Mouse (Mus musculus): ENCODE data around the gene Tef.

The Tef gene

DNA sequence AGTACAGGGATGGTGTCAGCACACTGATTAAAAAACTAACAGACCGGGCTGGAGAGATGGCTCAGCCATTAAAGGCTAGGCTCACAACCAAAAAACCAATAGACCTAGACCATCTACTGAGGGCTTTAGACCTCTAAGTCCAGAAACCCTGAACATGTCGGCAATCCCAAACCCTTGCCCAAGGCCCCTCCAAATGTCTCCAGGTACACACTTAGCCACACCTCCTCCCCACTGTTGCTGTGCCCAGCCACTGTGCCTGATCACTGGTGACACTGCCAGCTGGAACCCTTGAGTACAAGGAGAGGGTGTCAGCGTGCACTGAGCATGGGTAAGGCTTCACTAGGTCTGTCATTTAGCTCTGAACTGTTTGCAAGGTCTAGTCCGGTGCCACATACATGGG is 3.8 kb upstream of the Tef start:
- DNase-seq (ENCODE audit: low spot score in 2 of 2): no peak

DNA sequence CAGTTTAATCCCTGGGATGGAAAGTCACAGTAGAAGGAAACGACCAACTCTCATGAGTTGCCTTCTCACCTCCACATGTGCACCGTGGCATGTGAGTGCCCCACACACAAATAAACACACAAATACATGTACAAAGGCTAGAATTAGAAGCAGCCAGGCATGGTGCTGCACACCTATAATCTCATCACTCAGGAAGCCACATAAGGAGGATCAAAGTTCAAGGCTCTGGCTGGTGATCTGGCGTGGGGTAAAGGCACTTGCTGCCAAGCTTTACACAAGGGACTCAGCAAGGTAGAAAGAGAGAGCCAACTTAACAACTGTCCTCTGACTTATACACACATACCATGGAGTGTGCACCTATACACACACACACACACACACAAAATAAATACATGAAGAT is 1.8 kb upstream of the Tef start:
- no peak for DNase-seq (ENCODE audit: low spot score in 2 of 2)

DNA sequence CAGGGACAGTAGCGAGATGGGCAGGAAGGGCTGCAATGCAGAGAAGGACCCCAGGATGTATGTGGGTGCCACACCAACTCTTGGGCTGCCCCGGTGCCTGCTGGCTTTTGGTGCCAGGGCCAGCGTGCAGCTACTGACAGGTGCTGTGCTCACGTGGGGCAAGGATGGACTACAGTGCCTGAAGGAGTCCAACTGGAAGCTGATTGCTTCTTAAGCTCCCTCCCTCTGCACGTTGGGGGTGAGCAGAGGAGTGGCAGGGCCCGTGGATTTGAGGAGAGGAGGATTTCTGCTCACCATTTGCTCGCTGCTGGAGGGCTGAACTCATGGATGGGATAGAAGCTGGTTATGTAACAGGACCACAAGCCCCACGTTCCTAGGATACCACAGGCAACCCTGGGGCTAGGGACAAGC is 725 bp downstream of the Tef start:
- no peak for DNase-seq (ENCODE audit: low spot score in 2 of 2)

DNA sequence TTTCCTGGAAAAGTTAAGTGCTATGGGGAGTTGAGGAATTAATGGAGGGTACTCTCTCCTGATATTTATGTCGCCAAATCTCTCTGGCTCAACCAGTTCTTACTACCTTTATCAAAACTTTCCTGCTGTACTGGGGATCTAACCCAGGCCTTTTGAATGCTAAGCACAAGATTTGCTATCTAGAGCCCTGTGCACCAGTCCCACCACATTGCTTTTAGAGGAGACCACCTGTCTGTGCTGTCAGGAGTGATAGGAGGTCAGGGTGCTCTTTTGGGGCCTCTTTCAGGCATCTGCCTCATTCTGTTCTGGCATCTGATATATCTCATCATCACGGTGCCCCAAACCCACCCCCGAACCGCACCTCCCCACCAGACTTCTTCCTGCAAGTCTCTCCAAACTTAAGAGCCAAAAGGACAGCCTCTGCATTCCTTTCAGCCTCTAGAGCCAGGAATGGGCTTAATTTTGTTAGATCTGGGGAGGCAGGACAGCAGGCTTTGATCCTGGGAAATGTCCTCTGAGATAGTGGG is 1.3 kb downstream of the Tef start:
- DNase-seq (ENCODE audit: low spot score in 2 of 2): no peak

DNA sequence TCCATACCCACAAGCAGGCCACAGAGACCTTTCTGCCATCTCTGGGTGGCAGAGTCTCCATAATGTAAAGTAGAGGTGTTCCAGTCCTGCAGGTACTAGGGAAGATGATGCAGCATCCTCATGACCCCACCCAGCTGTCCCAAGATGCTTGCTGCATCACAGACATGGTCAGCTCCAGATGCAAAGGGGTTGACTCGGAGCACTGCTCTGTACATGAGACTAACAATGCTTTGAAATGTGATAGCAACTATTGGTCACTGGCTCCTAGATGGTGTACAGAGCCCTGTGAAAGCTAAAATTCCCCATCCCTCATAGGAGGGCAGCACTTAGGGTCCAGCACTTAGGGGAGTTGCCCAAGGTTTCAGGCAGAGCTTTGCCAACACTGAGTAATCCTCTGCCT is 2.0 kb downstream of the Tef start:
- DNase-seq (ENCODE audit: low spot score in 2 of 2): no peak

DNA sequence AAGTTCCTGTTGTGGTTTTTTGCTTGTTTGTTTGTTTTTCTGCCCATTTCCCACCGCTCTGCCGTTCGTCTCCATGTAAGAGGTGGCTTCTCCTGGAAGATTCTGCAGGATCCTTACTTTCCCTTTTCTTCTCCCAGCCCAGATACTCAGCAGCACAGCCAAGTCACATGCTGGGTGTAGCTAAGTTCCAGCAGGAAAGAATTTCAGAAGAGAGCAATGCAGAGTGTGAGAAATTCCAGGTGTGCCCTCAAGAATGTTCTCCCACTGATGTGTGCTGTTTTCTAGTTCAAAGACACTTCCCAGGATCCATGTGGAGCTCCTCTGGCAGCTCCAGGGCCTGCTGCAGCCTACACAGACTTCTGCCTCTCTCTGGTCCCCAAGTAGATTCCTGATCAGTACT is 2.7 kb downstream of the Tef start:
- DNase-seq (ENCODE audit: low spot score in 2 of 2): no peak

DNA sequence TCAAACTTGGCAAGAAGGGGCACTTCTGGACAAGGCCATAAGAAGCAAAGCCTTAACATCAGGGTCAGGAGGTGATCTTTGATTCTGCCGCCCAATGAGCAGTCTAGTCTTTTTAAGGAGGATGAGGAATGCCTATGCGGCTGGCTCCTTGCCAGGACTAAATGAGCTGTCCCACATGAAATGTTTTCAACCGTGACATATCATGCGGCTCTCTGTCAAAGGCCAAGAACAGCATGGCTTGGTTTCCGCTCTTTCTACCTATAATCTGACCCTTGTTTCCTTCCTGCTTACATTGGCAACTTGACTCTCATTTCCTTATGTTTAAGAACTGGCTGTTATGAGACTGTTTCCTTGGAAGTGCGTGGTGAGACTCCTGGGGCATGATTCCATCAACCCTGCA is 3.4 kb downstream of the Tef start:
- DNase-seq (ENCODE audit: low spot score in 2 of 2): no peak

DNA sequence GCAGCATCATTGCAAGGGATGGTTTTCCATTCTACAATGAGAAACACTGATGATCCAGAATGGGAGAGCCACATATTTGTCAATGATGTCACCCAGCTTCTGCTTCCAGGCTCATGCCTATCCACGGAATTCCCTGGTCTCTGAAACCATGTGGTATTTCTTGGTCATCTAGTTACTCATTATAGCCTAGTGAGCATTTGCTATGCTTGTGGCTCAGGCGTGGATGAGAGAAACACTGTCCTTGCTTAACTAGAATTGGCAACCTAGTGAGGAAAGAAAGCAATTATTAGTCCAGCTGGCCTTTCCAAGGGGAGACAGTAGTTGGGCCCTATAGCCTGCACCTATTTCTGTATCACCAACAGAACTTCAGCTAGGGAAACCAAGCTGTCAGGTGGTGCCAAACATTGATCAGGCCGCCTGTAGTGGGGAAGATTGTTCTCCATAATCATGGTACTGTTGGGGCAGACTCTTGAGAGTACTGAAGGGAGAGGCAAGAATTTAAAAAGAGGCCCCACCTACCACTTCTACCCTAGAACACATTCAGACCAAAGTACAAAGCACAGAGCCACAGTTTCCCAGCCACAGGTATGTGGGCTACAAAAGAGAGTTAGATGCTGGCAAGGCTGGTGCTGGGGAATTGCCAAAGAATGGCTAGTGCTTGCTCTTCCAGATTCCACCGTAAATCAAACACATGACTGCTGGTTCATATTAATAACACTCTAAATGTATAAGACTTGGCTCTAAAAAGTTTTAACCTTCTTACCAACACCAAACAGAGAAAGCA is 4.6 kb downstream of the Tef start:
- no peak for DNase-seq (ENCODE audit: low spot score in 2 of 2)

DNA sequence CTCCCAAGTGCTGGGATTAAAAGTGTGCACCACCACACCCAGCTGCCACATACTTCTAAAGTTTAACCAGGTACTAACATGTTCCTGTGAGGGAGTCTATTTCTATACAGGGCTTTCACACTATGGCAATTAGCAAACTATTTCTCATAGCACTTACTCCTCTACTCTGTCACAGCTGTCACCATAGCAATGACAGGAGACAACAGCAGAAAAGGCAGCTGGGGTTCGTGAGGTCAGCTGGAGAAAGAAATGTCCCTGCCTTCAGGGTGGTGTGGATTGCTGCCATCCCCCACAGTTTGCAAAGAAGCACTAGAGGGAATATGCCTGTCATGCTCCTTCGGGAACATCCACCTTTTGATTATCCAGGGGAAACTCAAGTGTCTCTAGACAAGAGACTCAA is 6.6 kb downstream of the Tef start:
- no peak for DNase-seq (ENCODE audit: low spot score in 2 of 2)

DNA sequence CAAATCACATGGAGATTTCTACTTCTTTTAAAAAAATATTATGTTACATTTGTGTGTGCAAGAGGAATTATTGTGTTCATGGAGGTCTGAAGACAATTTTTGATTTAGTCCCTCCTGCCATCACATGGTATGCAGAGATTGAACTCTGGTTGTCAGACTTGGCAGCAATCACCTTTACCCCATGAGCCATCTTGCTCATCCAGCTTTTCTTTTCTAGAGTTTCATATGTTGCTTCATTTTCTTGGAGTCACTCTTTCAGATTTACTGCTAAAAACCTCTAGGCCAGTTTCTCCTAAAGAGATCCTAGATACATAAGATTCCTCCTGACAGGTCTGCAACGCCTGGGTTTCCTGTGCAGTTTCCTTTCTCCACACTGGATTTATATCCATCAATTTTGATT is 7.3 kb downstream of the Tef start:
- DNase-seq (ENCODE audit: low spot score in 2 of 2): no peak

DNA sequence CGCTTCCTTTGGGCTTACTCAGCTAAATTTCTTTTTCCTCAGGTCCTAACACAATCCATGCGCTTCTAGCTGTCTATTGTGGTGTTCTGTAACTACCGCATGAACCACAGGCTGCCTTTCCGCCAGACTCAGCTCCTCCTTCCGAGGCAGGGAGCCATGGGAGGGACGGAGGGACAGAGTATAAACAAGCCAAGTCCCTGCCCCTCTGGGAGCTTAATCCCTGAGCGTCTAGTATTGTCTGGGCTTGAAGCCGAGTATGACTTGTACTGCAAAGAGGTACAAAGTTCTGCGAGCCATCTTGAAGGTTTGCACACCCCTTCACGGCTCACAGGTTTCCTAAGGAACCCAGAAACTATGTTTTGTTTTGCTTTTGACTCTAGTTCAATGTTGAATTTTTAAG is 7.9 kb downstream of the Tef start:
- DNase-seq (ENCODE audit: low spot score in 2 of 2): peak; percentile 8 to 15

DNA sequence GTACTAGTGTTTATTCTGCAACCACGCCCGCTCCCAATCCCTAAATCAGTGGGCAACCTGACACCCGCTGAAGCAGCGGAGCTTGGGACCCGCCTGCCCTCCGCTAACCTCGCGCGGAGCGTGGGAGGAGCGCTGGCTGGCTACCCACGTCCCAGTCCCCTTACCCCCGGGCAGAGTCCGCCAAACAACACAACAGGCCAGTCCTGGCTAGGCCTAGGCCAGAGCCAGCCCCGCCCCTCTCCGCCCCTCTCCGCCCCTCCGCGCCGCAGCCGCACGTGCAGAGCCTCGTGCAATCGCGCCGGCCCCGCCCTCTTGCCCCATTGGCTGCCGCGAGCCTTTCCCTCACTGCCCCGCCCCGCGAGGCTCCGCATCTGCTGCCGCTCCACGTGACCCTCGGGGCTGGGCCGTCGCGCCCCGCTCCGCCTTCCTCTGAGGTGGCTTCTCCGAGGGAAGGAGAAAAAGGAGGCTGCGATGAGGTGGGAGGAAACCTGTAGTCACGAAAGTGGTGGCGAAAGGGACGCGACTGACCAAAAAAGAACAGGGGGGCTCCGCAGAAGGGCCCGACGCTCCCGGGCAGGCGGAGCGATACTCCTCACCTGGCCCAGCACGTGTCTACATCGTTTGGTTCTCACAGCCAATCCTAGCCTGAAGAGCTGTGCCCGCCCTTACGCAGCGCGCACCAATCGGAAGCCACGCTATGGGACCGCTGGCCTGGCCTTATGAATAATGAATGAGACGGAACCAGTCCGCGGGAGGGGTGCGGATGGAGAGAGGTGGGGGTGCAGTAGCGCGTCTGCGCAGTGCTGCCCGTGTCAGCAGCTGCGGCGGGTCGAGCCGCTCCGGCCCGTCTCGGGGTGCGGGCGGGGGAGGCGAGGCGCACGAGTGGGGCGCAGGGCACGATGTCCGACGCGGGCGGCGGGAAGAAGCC is 8.7 kb downstream of the Tef start:
- peak; percentile 96 for DNase-seq (ENCODE audit: low spot score in 2 of 2)

DNA sequence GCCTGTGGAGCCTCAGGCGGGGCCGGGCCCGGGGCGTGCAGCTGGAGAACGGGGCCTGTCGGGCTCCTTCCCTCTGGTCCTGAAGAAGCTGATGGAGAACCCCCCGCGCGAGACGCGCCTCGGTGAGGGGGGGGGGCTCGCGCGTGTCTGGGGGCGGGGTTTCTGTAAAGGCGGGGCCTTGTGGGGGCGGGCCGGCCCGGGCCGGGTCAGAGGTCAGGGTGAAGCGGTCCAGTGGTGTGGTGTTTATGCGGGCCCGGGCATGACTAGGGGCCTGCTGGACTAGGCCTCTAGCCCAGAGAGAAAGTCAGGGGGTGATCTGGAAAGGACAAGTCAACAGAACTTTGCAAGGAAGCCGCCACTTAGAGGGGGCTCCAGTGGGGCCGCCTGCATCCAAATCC is 9.4 kb downstream of the Tef start:
- no peak for DNase-seq (ENCODE audit: low spot score in 2 of 2)

DNA sequence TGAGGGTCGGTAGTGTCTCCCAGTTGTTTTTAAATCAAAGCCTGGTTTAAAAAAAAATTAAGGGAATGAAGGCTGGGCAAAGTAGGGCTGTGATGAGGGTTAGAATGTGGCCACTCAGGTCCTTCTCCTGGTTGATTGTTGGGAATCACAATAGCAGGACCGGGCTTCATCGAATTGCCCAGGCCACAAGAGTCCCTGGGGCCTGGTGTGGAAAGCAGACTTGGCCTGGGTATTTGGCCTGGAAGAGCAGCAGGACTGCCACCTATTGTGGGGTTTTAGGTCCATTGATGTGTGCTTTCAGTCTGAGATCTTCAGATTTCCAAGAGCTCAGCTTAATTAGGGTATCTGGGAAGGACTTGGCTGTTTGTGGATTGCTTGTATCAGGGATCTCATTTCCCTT is 10.1 kb downstream of the Tef start:
- DNase-seq (ENCODE audit: low spot score in 2 of 2): no peak

DNA sequence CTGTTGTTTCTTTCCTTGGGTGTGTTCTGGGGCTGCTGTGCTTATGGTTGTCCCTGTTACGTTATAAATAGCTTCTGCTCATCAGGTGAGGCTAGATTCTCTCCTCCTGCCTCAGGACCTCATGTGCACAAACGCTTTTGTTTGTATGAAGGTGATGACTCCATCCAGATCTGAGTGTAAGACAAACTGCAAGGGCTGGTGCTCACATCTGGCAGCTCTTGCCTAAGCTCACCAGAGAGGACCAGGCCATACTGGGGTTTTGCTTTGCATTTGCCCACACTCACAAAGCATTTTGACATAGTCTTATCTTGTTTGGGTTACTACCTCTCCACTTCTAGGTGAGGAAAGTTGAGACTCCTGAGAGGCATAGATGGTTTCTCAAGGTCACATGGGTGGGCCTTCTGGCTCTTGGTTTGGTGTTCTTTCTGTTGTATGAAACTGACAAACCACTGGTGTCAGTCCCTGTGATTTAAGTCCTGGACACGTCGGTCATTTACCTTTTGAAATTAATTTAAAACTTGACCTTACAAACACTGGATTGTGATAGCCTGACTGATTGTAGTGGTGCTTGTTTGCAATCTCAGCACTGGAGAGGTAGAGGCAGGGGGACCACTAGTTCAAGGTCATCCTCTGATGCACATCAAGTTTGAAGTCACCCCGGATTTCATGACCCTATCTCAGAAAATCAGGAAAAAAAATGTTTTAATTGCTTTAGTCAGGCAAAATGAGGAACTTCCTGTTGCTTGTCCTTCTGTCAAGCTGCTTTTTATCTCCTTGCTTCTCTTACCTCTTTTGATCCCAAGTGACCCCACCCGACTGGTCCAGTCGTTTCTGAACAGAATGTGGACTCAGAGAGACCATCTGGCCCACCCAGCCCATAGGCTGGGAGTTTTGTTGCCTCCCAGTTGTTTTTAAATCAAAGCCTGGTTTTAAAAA is 10.7 kb downstream of the Tef start:
- no peak for DNase-seq (ENCODE audit: low spot score in 2 of 2)

DNA sequence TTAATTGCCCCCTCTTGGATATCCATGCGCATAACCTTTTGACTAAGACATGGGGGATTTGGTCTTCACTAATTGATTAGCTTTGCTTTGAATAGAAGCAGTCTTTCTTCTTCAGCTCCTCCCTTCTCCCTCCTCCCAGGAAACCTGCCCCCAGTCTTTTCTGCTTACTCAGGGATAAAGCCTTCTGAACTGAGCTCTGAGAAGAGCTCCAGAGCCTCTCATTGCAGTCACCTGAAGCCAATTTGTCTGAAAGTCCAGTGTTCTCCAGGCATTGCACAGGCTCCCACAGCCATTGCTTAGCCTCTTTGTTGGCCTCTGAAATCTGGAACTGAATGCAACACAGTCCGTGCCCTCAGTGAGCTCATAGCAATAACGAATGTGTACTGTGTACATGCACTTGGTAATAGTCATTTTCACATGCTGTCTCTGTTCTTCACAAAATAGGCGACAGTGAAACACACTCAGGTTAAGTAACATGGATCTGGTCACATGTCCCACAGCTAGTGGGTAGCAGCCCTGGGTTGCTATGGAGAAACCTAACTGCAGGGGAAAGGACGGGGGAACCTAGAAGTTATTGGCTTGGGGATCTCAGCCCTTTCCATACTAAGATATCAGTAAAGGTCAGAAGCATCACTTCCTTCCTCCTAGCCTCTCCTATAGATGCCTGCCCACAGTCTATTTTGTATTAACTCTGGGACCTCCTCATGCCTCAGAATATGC is 11.9 kb downstream of the Tef start:
- DNase-seq (ENCODE audit: low spot score in 2 of 2): no peak

DNA sequence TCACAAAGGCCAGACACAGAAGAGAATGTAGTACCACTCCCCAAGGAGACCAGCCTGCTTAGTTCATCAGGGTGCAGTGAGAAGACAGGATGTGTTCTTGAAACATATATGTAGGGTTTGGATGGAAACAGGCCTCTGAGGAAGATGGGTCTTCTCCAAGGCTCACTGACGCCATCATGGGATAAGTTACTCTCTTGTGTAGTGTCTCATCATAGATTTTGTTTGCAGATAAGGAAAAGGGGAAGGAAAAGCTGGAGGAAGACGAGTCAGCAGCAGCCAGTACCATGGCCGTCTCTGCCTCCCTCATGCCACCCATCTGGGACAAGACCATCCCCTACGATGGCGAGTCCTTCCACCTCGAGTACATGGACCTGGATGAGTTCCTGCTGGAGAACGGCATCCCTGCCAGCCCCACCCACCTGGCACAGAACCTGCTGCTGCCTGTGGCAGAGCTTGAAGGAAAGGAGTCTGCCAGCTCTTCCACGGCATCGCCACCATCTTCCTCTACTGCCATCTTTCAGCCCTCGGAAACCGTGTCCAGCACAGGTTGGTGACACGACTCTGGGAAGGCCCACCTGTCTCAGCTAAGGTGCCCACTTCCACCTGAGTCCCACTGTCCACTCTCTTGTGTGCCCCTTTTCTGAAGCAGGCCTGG is 12.6 kb downstream of the Tef start:
- DNase-seq (ENCODE audit: low spot score in 2 of 2): no peak

DNA sequence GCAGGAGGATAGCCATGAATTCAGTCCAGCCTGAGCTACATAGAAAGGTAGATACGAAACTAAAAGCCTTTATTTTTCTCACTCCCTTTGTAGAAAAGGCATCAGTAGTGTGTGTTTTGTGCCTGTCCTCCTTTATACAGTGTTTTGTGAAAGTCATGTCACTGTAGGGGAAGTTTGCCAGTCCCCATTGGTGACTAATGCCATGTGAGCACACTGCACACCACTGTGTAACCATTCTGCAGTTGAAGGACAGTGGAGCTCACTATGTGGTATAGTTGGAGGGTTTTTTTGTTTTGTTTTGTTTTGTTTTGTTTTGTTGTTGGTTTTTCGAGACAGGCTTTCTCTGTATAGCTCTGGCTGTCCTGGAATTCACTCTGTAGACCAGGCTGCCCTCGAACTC is 16.2 kb downstream of the Tef start:
- DNase-seq (ENCODE audit: low spot score in 2 of 2): no peak

DNA sequence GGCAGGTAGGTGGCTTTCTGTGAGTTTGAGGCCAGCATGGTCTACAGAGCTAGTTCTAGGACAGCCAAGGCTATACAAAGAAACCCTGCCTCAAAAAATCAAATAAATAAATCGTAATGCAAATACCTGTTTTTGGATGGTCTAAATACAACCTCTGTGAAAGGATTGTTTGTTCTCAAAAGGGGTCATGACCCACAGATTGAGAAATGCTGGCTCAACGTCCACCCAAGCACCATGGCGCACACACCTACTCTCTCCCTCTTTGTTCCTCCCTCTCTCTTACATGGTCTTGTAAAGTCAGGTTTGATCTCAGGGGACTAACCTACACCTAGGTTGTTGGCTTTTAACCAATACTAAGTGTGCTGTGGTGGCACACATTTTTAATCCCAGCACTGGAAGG is 20.4 kb downstream of the Tef start:
- no peak for DNase-seq (ENCODE audit: low spot score in 2 of 2)

DNA sequence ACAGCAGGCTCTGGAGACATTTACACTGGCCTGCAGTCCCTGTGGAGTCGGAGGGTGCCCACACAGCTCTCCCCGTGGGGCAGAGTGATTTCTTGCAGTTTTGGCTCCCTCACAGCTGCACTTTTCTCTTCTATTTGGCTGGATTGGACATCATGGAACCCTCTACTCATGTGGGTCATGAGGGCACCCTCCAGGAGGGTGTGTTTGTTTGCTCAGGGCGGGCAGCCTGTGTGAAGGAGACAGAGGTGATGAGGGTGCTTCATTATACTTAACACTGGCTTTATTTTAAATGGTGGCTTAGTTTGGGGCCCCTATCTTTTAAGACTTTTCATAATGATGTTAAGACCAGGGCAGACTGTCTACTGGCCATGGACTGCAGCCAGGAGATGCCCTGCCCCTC is 22.6 kb downstream of the Tef start:
- DNase-seq (ENCODE audit: low spot score in 2 of 2): no peak

All from thymus, postnatal 10 days (tissue).